28 mouse cellular contexts compared by ENCODE assay signal in the genomic region with DNA sequence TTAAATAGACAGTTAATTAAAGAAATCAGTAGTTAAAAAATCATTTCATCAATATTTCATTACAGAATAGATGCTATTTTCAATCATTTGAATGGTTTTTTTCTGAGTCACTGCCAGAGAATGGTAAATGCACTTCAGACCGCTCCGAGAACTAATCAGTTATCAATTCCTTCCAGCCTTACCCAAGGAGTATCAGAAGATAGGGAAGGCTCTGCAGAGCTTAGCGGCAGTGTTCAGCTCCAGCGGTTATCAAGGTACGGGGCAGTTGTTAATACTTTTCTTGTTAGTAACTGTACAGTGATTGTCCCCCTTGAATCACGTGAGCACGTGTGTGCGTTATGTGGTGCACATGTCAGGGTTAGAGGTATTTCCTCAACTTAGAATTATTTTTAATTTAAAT.
"Had no signal": no experiment of that assay in that cellular context is flagged by ENCODE, and none has a peak within 500 bp of the region (broad histone marks: within the 10 kb centered on the region; RNA-seq: fewer than 3 reads in every experiment).

No protein-coding gene starts in this region.

- H3K27ac ChIP-seq: left cerebral cortex, adult 2 months; limb, embryonic 10.5 days; limb, embryonic 12.5 days; limb, embryonic 13.5 days; limb, embryonic 15.5 days; liver, embryonic 13.5 days; liver, embryonic 15.5 days; lung, embryonic 15.5 days; macrophage; midbrain, embryonic 10.5 days; midbrain, embryonic 12.5 days; midbrain, embryonic 13.5 days; midbrain, embryonic 15.5 days had no signal

- H3K4me3 ChIP-seq: left cerebral cortex, adult 2 months; limb, embryonic 10.5 days; limb, embryonic 12.5 days; limb, embryonic 13.5 days; limb, embryonic 15.5 days; liver, embryonic 13.5 days; liver, embryonic 15.5 days; lung, embryonic 15.5 days; midbrain, embryonic 10.5 days; midbrain, embryonic 12.5 days; midbrain, embryonic 13.5 days; midbrain, embryonic 15.5 days; myocyte had no signal

- ATAC-seq: lung, postnatal 0 days; midbrain, embryonic 13.5 days; midbrain, embryonic 15.5 days; midbrain, embryonic 16.5 days had no signal

- H3K4me1 ChIP-seq: limb, embryonic 10.5 days; limb, embryonic 12.5 days; limb, embryonic 13.5 days; limb, embryonic 15.5 days; liver, embryonic 15.5 days; lung, embryonic 15.5 days; midbrain, embryonic 10.5 days; midbrain, embryonic 12.5 days; midbrain, embryonic 13.5 days; midbrain, embryonic 15.5 days had no signal

- H3K4me2 ChIP-seq: limb, embryonic 12.5 days; limb, embryonic 13.5 days; limb, embryonic 15.5 days; liver, embryonic 13.5 days; liver, embryonic 15.5 days; lung, embryonic 14.5 days; lung, embryonic 15.5 days; midbrain, embryonic 11.5 days; midbrain, embryonic 12.5 days; midbrain, embryonic 13.5 days; midbrain, embryonic 15.5 days had no signal

- H3K36me3 ChIP-seq: midbrain, embryonic 15.5 days had no signal

- H3K27me3 ChIP-seq: limb, embryonic 12.5 days; limb, embryonic 13.5 days; limb, embryonic 15.5 days; liver, embryonic 13.5 days; liver, embryonic 15.5 days; lung, embryonic 15.5 days; megakaryocyte, embryonic 14.5 days; midbrain, embryonic 12.5 days; midbrain, embryonic 13.5 days; midbrain, embryonic 15.5 days had no signal

- H3K9ac ChIP-seq: limb, embryonic 12.5 days; limb, embryonic 13.5 days; limb, embryonic 15.5 days; liver, embryonic 13.5 days; liver, embryonic 15.5 days; lung, embryonic 14.5 days; lung, embryonic 15.5 days; midbrain, embryonic 12.5 days; midbrain, embryonic 13.5 days; midbrain, embryonic 15.5 days had no signal

- H3K9me3 ChIP-seq: limb, embryonic 10.5 days; limb, embryonic 12.5 days; limb, embryonic 13.5 days; limb, embryonic 15.5 days; liver, embryonic 13.5 days; liver, embryonic 15.5 days; lung, embryonic 15.5 days; megakaryocyte, embryonic 14.5 days; midbrain, embryonic 10.5 days; midbrain, embryonic 12.5 days; midbrain, embryonic 13.5 days; midbrain, embryonic 15.5 days had no signal

- DNase-seq: layer of hippocampus, postnatal 36 days; left cerebral cortex, postnatal 4 days; liver, embryonic 13.5 days; lung, adult 18-20 months; lung, adult 2 months; lung, embryonic 14.5 days; lung, postnatal 10 days; lung, postnatal 14 days; lung, postnatal 36 days; lung, postnatal 4 days; midbrain, embryonic 14.5 days had no signal
